Mouse (Mus musculus) E14TG2a.4 (cell line): Measurements from ENCODE around the gene Ube2d2b.

Experiments
- CTCF ChIP-seq: conservative IDR thresholded peaks from 2 replicates; pipeline ENCODE4 v1.5.1; 2014; ENCODE audit warnings: low read length
- NANOG ChIP-seq: IDR thresholded peaks from 2 replicates; pipeline ENCODE4 v1.6.1; 2014; ENCODE audit warnings: borderline replicate concordance, low read length, mixed read lengths

- TF ChIP-seq CTCF (no peak), NANOG (no peak)
Measured at GRCm38 (mm10) chr5:107829998-107830560, at the start of gene Ube2d2b.
